Mouse (Mus musculus) layer of hippocampus, postnatal 25 days (tissue): ENCODE results near the gene Grasp. TPM values are rescaled to one million over a fixed set of nuclear protein-coding genes. Genes with fewer than 3 reads are reported as not detected.

Source experiments
- DNase-seq, 2 experiments: peaks; one replicate each; pipeline ENCODE4 v3.0.0; 2022; ENCODE audit warnings: mixed read lengths in 2 of 2, low spot score in 1 of 2; ENCODE audit errors: extremely low spot score in 1 of 2
- total RNA-seq, 2 experiments: library from RNA; stranded (reverse); gene quantifications; 2 replicates each; pipeline ENCODE4 v1.2.3; 2021

Gene Grasp
- total RNA-seq, 2 experiments from 2014 or later, result 73.1 to 77.9 TPM

- no peak for DNase-seq
These were observed 989 bp downstream of the Grasp start for GRCm38 (mm10) chr15:101224977-101225376.

GRCm38 (mm10) chr15:101227971-101228370 lies 4.0 kb downstream of the Grasp start:
- no peak for DNase-seq

- DNase-seq, result no peak
These were observed 5.0 kb downstream of the Grasp start for GRCm38 (mm10) chr15:101228866-101229590.

- DNase-seq, result no peak
These were observed 6.5 kb downstream of the Grasp start for GRCm38 (mm10) chr15:101230503-101230902.

GRCm38 (mm10) chr15:101230995-101231647 lies 7.1 kb downstream of the Grasp start:
- DNase-seq, result no peak

- DNase-seq, result no peak
These were observed 7.7 kb downstream of the Grasp start for GRCm38 (mm10) chr15:101231648-101232180.

GRCm38 (mm10) chr15:101232607-101233006 lies 8.6 kb downstream of the Grasp start:
- DNase-seq, result no peak

- no peak for DNase-seq
These were observed 9.2 kb downstream of the Grasp start for GRCm38 (mm10) chr15:101233183-101233582.

GRCm38 (mm10) chr15:101233641-101234275 lies 9.8 kb downstream of the Grasp start:
- no peak for DNase-seq

GRCm38 (mm10) chr15:101234611-101235341 lies 10.8 kb downstream of the Grasp start:
- DNase-seq, result no peak

GRCm38 (mm10) chr15:101235342-101235698 lies 11.3 kb downstream of the Grasp start:
- DNase-seq, result no peak

GRCm38 (mm10) chr15:101235728-101236327 lies 11.8 kb downstream of the Grasp start:
- no peak for DNase-seq

GRCm38 (mm10) chr15:101236878-101237277 lies 12.9 kb downstream of the Grasp start:
- DNase-seq, result peak in 1 of 2 experiments; percentile 74

GRCm38 (mm10) chr15:101238885-101239511 lies 15.0 kb downstream of the Grasp start:
- DNase-seq, result peak in 1 of 2 experiments; percentile 60

GRCm38 (mm10) chr15:101239821-101240220 lies 15.8 kb downstream of the Grasp start:
- DNase-seq, result no peak

- peak; percentile 78 to 94 for DNase-seq
These were observed 16.8 kb downstream of the Grasp start for GRCm38 (mm10) chr15:101240799-101241204.

- DNase-seq, result no peak
These were observed 17.2 kb downstream of the Grasp start for GRCm38 (mm10) chr15:101241236-101241635.

GRCm38 (mm10) chr15:101241853-101242252 lies 17.9 kb downstream of the Grasp start:
- DNase-seq, result no peak

GRCm38 (mm10) chr15:101242645-101243044 lies 18.7 kb downstream of the Grasp start:
- DNase-seq, result no peak

GRCm38 (mm10) chr15:101244012-101244411 lies 20.0 kb downstream of the Grasp start:
- DNase-seq, result no peak
